Mouse (Mus musculus) ovary, postnatal 36 days (tissue): ENCODE results near the gene Cdkn3.
"Not testable (repeated sequence)": the region's sequence is repeated elsewhere in the genome, so short reads cannot be mapped to it uniquely, and the experiment has no call there.

Source experiments
- DNase-seq: peaks from one replicate; pipeline ENCODE4 v3.0.0; 2022; ENCODE audit warnings: low spot score, mixed read lengths

Cdkn3 gene

DNA sequence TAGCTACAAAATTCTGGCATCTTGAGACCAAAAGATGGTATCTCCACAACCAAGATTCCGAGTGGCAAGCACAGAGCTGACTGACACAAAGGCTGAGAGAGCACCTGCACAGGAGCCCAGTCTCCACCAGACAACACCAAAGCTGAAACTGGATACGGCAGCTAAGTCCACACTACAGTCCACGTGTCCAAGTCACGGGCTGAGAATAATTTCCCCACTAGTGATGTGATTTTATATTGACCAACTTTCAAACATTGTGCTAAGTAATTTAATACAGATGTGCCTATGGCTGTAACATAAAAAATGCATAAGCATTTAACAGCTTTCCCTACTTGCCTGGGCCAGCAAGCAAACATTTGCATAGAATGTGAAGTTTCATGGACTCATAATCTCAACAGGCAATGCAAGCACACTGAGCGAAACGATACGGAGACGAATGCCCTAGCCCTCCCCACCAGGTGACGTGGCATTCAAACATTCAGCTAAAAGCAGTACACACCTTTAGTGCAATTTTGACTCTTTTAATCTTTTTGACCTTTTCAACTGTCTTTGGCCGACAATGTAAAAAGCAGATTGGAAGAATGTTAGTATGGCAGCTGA lies 23.1 kb downstream of the Cdkn3 start:
- no peak for DNase-seq

DNA sequence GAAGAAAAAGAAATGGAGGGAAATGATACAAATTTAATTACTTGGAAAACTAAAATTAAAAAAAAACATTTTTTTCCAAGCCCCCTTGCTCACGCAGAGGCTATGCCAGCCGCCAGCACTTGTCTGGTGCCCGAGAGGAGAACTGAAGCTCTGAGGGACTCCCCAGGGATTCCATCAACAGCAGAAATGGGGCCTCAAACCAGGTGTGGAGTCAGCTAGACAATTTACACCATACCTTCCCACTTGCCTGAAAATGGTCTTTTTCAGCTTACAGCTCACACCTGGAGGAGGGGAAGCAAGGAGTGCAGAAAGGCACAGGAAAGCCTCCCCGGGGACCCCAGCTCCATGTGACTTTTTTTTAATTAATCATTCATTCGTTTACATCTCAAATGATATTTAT lies 24.9 kb downstream of the Cdkn3 start:
- DNase-seq = no peak

DNA sequence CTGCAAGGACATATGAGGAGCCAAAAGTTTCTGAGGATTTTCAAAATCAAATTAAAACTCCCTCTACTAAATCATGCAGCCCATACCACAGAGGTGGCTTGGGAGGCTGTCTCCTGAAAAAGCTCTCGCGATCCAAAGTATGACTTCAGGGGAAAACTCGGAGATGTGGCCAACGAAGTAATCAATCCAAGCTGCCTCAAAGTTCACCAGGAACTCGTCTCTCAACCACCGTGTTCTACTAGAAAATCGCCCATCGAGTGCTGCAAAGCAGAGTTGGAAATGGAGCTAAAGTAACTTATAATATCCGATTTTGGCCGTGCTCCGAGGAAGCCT lies 27.1 kb downstream of the Cdkn3 start:
- DNase-seq = no peak

DNA sequence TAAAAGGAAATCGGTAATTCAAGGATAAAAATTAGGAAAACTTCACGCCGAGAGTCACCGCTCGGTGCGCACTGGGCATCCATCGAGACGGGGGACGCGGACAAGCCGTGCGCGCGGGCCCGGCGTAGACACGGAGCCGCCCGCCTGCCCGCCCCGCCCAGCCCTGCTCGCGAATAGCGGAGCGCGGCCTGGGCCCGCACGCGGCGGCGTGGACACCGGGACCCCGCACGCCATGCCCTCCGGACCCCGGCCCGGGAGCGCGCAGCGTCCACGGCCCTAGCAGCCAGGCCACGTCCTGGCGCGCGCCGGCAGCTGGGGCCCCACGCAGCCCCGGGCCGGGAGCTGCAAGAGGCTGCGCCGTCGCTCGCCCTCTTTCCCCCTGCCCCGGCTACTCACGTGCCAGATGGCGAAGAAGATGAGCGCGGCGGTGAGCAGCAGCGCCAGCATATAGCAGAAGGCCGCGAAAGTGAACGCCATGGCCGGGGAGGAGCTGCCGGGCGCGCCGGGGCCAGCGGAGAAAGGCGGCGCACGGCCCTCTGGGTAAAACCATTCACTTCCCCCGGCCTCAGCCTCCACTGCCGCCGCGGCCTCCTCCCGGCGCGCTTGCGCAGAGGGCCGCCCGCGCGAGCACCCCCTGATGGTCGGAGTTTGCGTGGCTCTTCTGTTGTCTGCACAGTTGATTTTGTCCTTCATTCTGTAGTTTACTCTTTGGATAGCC lies 27.6 kb downstream of the Cdkn3 start, which contains the start of gene Cnih1:
Gene Cnih1 (minus strand): TSS at position 625 of the 718 bp plus-strand sequence.
- peak; percentile 94 for DNase-seq

DNA sequence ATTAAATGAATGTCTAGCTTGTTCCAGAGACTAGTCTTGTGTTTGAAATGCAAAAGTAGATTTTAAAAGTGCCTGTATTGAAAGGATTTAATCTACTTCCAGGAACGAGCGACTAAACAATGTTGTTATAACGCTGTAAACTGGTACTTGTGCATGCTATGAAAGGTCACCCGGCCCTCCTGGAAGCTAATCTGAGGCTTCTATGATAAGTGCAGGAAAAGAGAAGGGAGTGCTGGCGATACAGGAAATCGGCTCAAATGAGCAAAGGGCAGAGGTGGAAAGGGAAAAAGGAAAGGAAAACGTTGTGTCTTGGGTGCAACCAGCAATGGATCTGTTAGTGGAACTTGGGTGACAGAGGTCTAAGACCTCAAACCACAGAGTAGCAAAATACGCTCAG lies 28.2 kb downstream of the Cdkn3 start:
- DNase-seq = no peak

DNA sequence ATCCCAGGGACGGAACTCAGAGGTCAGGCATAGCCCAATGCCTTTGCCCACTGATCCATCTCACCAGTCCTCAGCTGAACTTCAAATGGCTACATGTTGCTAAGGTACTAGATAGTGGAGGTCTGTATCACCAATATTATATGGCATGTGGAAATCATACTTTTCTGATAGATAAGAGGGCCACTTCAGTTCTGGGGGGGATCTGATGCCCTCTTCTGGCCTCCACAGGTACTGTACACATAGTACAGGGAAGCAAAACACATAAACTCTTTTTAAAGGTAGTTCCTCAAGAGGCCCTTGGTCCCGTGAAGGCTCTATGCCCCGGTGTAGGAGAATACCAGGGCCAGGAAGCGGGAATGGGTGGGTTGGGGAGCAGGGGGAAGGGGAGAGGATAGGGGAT lies 30.0 kb downstream of the Cdkn3 start:
- DNase-seq = no peak

DNA sequence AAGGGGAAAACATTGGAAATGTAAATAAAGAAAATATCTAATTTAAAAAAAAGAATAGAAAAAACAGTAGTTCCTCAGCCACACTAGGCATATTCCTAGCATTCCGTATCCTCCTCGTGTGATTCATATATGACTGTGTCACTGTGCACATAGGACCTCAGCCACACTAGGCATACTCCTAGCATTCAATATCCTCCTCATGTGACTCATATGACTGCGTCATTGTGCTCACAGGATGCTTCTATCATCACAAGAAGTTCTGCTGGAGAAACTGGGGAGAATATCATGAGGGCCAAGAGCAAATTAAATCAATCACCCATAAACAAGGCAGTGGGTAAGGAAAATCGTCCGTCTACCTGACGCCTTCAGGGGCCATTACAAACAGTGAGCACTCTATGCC lies 30.4 kb downstream of the Cdkn3 start:
- DNase-seq = no peak

DNA sequence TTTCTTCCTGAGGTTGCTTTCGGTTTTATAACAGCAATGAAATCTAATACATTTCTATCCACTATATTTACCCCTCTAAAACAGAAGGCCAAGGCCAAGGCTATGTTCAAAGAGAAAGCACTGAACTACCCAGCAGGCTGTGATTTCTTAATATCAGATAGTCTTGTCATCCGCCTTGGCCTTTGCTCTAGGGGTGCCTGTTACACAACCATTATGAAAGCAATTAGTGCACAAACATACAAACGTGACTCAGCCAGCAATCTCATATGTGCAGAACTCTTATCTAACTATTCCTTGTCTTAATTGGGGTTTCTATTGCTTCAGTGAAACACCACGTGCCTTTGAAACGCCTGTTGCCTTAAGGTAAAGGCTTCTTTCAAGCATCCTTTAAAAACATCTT lies 33.8 kb downstream of the Cdkn3 start:
- no peak for DNase-seq

DNA sequence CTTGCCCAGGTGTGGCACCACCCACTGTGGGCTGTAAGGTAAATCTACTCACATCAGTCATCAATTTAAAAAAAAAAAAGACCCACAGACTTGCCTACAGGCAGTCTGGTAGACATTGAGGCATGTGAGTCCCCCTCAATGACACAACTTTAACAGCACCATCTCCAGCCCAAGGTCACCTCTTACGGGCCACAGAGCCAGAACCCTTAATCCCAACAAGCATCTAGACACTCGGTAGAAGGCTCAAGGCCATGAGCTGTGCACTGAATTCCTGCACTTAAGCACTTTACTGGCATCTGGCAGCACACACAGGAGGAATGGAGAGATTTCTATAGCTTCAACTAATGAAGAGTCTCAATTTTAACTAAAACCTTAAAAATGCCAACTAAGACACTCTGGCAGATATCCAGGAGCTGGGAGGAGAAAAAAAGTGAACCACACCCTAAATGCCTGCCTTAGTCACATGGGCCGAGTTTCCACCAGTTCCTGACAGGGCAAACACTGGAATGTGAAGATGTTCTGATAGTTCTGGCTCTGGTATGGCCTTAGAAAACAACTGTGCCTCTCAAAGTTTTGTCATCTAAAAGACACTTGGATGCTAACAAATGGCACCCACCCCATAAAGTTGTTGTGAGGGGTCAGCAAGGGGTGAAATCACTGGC lies 40.5 kb downstream of the Cdkn3 start:
- DNase-seq = no peak

DNA sequence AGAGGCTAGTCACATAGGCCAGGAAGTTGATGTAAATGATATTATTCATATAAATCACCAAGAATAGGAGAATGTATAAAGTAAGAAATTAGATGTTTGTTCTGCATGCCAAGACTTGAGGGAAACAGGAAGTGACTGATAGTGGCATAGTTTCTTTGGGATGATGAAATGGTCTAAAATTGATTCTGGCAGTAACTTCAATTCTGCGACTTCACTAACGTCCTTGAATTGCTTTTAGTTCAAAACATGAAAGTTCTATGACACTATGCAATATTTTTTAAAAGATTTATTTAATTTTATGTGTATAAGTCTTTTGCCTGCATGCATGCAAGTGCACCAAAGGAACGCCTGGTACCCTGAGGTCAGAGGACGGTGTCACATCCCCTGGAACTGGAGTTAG lies 42.9 kb downstream of the Cdkn3 start:
- DNase-seq = no peak

DNA sequence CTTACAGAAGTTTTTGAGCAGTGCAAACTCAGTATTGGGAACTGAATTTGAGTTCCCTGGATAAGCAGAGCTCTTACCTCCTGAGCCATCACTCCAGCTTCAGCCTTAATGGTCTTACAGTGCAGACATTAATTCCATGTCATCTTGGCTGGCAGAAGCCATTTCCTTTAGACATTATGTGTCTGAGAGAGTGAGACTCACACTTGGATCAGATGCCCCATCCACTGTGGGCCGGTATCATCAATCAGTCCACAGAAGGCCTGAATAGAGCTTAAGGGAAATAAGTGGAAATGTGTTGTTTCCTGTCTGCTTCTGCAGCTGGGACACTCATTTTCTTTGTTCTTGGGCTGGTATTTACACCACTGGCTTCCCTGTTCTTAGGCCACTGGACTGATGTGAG lies 43.5 kb downstream of the Cdkn3 start:
- DNase-seq = no peak

DNA sequence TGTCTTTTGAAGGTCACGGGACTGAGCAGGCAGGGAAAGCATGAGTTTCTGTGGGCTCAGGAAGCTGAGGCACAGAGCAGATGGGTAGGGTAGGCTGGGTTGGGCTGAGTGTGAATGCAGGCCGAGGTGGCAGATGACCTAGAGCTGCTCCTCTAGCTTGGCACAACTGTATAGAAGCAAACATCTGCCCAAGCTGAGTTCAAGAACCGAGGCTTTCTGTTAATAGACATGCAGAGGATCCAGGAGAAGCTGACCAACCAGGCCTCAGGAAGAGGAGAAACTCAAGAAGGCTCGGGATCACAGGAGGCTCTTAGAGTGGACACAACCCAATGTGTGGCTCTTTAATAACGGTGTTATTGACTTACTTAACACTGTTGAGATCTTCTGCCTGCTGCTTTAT lies 45.8 kb downstream of the Cdkn3 start:
- DNase-seq = no peak

DNA sequence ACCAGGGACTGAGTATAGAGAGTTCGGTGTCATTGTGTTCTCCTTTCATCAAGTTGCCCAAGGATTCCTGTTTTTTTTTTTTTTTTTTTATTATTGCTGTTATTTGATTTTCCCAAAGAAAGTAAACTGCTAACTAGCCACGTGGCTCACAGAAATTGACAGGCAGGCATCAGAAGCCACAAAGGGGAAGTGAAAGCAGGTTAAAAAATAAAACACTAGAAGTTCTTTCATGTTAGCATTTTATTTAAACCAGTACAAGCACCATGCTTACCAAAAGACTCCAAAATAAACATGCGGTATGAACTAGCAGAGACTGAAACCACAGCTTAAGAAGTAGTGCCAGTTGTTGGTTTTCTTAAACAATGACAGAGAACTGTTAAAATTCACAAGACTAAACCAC lies 47.6 kb downstream of the Cdkn3 start:
- no peak for DNase-seq

DNA sequence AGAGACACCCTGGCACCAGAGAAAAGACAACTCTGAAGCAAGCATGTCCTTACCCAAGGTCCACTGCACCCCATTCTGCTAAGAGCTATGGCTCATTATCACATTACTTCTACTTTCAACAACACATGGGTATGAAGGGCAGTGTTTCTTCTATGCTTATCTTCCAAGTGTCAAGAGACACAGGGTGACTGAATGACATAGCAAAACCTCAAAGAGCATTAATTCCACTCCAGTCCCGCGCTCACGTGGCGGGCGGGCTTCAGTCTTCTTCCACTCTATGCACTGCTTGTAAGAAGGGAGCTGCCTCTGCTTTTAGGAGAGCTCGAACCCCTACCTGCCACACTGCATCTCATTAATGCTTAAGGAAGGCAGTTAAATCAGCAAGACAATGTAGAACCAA lies 55.3 kb downstream of the Cdkn3 start:
- DNase-seq = no peak

DNA sequence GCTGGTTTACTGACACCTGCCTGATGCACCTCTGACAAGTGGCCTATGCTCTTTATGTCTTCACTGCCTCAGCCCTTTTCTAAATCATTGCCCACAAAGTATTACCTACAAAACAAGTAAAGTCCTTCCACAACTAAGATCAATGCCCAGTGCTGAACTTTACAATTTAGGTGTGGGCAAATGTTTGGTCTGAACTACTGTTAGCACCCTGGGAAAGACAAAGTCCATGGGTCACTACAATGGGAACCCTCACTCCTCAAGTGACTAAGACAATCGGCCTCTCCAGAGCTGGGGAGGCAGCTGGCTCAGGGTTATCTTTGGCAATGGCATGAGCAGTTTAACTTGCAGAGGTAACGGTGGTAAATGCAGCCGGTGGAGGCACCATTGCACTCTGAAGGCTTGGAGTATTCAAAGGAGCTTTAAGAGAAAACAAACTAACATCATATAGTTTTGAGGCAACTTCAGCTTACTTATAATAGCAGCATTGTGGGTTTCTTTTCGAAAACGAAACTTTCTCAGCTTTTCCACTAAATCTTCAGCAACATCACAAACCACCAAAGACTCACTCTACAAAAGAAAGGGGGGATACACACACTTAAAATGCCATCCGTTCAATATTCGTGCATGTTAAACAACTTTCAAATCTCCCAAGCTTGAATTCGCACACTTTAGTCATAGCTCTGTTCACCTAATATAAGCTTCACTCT lies 56.7 kb downstream of the Cdkn3 start:
- no peak for DNase-seq

DNA sequence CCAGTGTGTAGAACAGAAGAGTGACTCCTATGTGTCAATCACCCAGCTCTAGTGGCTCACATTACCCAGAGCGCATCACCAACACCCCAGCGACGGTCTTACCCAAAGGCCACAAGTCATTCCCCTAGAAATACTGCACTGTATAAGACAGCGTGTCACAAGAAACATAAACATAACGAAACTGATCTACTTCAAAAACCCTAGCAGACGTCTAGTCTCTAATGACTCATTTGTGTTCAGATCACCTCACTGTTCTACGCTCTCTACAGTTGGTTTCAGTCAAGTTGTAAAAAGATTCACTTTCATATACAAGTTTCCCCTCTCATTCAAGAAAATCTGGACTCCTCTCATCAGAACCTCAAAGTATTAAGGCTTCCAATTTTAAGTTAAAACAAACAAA lies 58.4 kb downstream of the Cdkn3 start:
- no peak for DNase-seq

DNA sequence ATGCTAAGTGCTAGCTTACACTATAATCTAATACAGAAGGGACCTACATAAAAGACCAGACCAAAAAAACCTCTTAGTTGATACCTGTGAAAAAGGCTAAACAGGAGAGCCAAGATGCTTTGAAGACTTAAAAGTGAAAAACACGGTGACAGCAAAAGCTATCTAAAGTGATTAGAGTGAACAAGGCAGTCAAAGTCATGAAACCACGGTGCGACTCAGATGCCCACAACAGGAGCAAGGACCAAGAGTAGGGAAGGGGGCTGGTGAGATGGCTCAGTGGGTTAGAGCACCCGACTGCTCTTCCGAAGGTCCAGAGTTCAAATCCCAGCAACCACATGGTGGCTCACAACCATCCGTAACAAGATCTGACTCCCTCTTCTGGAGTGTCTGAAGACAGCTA lies 59.6 kb downstream of the Cdkn3 start:
- DNase-seq = not testable (repeated sequence)
